Mouse (Mus musculus): ENCODE results near the gene Tnf.

DNA sequence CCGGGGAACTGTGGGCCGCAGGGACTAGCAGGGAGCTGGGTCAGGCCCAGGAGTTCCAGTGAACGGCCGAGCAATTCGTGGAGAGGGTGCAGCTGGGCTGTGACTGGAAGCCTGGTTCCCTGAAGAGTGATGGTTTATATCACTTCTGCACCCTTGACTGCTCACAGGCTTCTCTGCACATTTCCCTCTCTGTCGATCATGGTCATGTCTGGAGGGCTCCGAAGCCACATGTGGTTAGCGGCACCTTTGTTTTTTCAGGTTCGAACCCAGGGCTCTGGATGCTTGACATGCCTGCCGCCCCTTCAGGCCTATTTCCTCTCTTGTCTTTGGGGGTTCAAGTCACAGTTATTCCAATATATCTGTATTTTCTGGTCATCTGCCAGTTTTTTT lies 3.6 kb upstream of the Tnf start:
- no peak for TF ChIP-seq CTCF (IDR thresholded peaks at IDR 0.05; ENCODE audit: control insufficient read depth, insufficient read depth, low read length)
- no peak for TF ChIP-seq POLR2A (IDR thresholded peaks at IDR 0.05; ENCODE audit: borderline replicate concordance, control insufficient read depth, low read depth, low read length)
